Mouse (Mus musculus) midbrain, postnatal 0 days (tissue): ENCODE data around the gene Jmjd8. TPM values are rescaled to one million over a fixed set of nuclear protein-coding genes. Genes with fewer than 3 reads are reported as not detected.
A peak's percentile ranks its signal among the peaks of the same experiment; 100 is the strongest.

ENCODE experiments used
- ATAC-seq: fragments of 200-750 bp; cut with Nextera tagmentation; 2 replicates; pipeline ENCODE4 v1.8.0; 2017; ENCODE audit warnings: moderate number of reproducible peaks, mild to moderate bottlenecking, moderate TSS enrichment, moderate library complexity; ENCODE audit not compliant: low FRiP score
- DNase-seq: peaks from one replicate; pipeline ENCODE4 v3.0.0-alpha.2; 2015; ENCODE audit warnings: low spot score
- H3K27ac ChIP-seq: fragments of 300-500 bp; sonication (generic); 2 replicates; pipeline ENCODE4 v1.5.1; 2014; ENCODE audit warnings: low read depth, mild to moderate bottlenecking, low read length, mixed read lengths
- H3K27me3 ChIP-seq: fragments of 300-500 bp; sonication (generic); 2 replicates; pipeline ENCODE4 v1.6.1; 2014; ENCODE audit warnings: low read length, control low read depth, mixed read lengths; ENCODE audit not compliant: insufficient read depth
- H3K36me3 ChIP-seq: fragments of 300-500 bp; sonication (generic); 2 replicates; pipeline ENCODE4 v1.6.1; 2014; ENCODE audit warnings: low read length, control low read depth, mixed read lengths; ENCODE audit not compliant: insufficient read depth
- H3K4me1 ChIP-seq: fragments of 300-500 bp; sonication (generic); 2 replicates; pipeline ENCODE4 v1.6.1; 2014; ENCODE audit warnings: mild to moderate bottlenecking, control low read depth, antibody characterized with exemption, low read length, mixed read lengths; ENCODE audit not compliant: insufficient read depth
- H3K4me2 ChIP-seq: fragments of 300-500 bp; sonication (generic); 2 replicates; pipeline ENCODE4 v1.6.1; 2014; ENCODE audit warnings: low read depth, mild to moderate bottlenecking, low read length, mixed read lengths; ENCODE audit not compliant: poor library complexity, severe bottlenecking
- H3K4me3 ChIP-seq: fragments of 300-500 bp; sonication (generic); 2 replicates; pipeline ENCODE4 v1.5.1; 2014; ENCODE audit warnings: low read depth, mild to moderate bottlenecking, low read length, moderate library complexity
- H3K9ac ChIP-seq: fragments of 300-500 bp; sonication (generic); replicated peaks from 2 replicates; pipeline ENCODE4 v1.6.1; 2014; ENCODE audit warnings: mild to moderate bottlenecking, low read length, moderate library complexity, mixed read lengths; ENCODE audit not compliant: poor library complexity, severe bottlenecking
- H3K9me3 ChIP-seq: fragments of 300-500 bp; sonication (generic); 2 replicates; pipeline ENCODE4 v1.6.1; 2016; ENCODE audit warnings: low read length, control low read depth
- CTCF ChIP-seq: IDR thresholded peaks from 2 replicates; pipeline ENCODE4 v1.5.1; 2016; ENCODE audit warnings: antibody characterized with exemption, mild to moderate bottlenecking
- WGBS: fragments of 180-500 bp; shearing (Covaris S2); extraction: QIAGEN DNeasy Blood & Tissue Kit; methylation state at CpG from one replicate; pipeline ENCODE4 v1.1.7; 2014; 5-methylcytosine and 5-hydroxymethylcytosine counted together
- polyA plus RNA-seq: library from polyadenylated mRNA; unstranded; fragments of >200 nt; fragmentation: Nextera tagmentation; extraction: Ambion mirVana; gene quantifications from 2 replicates; pipeline ENCODE4 v1.2.1, GENCODE M21; 2015
- total RNA-seq: library from RNA; depleted of rRNA; stranded (reverse); fragments of >200 nt; gene quantifications from 2 replicates; pipeline ENCODE4 v1.2.3, GENCODE M21; 2014

Gene Jmjd8
- total and polyA plus RNA-seq, 2 experiments from 2014 or later, result 39.1 to 45.9 TPM

- Histone ChIP-seq H3K4me3 (peak overlapping the region; percentile 76), H3K4me1 (peaks cover 16% of the 10 kb centered on the region; the same call in 1 of the 2 replicates), H3K9me3 (no peaks in the 10 kb centered on the region), H3K9ac (peak overlapping the region; percentile 89), H3K27ac (peak overlapping the region; percentile 98), H3K4me2 (peak overlapping the region; percentile 85), H3K36me3 (peaks cover 16% of the 10 kb centered on the region; the same call in 1 of the 2 replicates), H3K27me3 (no peaks in the 10 kb centered on the region)
- 3% methylated on average over 14 of the region's 14 CpGs for WGBS
- no peak for TF ChIP-seq CTCF
- ATAC-seq (no peak), DNase-seq (no peak)
These were observed 45.6 kb downstream of the Jmjd8 start for GRCm38 (mm10) chr17:25874148-25874720.

GRCm38 (mm10) chr17:25874721-25875170 lies 46.1 kb downstream of the Jmjd8 start, which contains the start of gene Mettl26:
Gene Mettl26 (plus strand): TSS chr17:25875074.
- WGBS, result under 1% methylated on average over 25 of the region's 25 CpGs
- no peaks in the 10 kb centered on the region for H3K27me3 ChIP-seq
- H3K4me2 ChIP-seq, result peak within 1 kb of the TSS; percentile 85
- peaks cover 16% of the 10 kb centered on the region; the same call in 1 of the 2 replicates for H3K36me3 ChIP-seq
- peak; percentile 80 for ATAC-seq
- H3K4me3 ChIP-seq, result peak within 1 kb of the TSS; percentile 76
- peaks cover 16% of the 10 kb centered on the region; the same call in 1 of the 2 replicates for H3K4me1 ChIP-seq
- H3K9me3 ChIP-seq, result no peaks in the 10 kb centered on the region
- peak; percentile 49 for TF ChIP-seq CTCF
- peak within 1 kb of the TSS; percentile 98 for H3K27ac ChIP-seq
- DNase-seq, result peak; percentile 95
- H3K9ac ChIP-seq, result peak within 1 kb of the TSS; percentile 89

- peaks cover 16% of the 10 kb centered on the region; the same call in 1 of the 2 replicates for H3K4me1 ChIP-seq
- ATAC-seq (peak; percentile 89), DNase-seq (peak; percentile 92)
- H3K9ac ChIP-seq, result peak overlapping the region; percentile 89
- peak overlapping the region; percentile 76 for H3K4me3 ChIP-seq
- H3K9me3 ChIP-seq, result no peaks in the 10 kb centered on the region
- H3K27me3 ChIP-seq, result no peaks in the 10 kb centered on the region
- WGBS, result under 1% methylated on average over 58 of the region's 59 CpGs
- peak overlapping the region; percentile 98 for H3K27ac ChIP-seq
- H3K36me3 ChIP-seq, result peaks cover 16% of the 10 kb centered on the region; the same call in 1 of the 2 replicates
- TF ChIP-seq CTCF, result peak; percentile 39; the same call in 1 of the 2 replicates
- H3K4me2 ChIP-seq, result peak overlapping the region; percentile 85
These were observed 46.8 kb downstream of the Jmjd8 start for GRCm38 (mm10) chr17:25875171-25876136.

GRCm38 (mm10) chr17:25876347-25876915 lies 47.8 kb downstream of the Jmjd8 start:
- Histone ChIP-seq H3K27ac (peak overlapping the region; percentile 98), H3K4me1 (peaks cover 19% of the 10 kb centered on the region), H3K9ac (peak overlapping the region; percentile 89), H3K4me2 (peak overlapping the region; percentile 85), H3K36me3 (peaks cover 16% of the 10 kb centered on the region; the same call in 1 of the 2 replicates), H3K27me3 (no peaks in the 10 kb centered on the region), H3K9me3 (no peaks in the 10 kb centered on the region), H3K4me3 (peak overlapping the region; percentile 76)
- no peak for ATAC-seq
- WGBS, result 62% methylated on average over 10 of the region's 10 CpGs
- DNase-seq, result no peak
- no peak for TF ChIP-seq CTCF

GRCm38 (mm10) chr17:25877025-25877424 lies 48.4 kb downstream of the Jmjd8 start:
- Histone ChIP-seq H3K9ac (no peak overlapping the region), H3K4me1 (peaks cover 19% of the 10 kb centered on the region), H3K9me3 (no peaks in the 10 kb centered on the region), H3K27ac (no peak overlapping the region), H3K27me3 (no peaks in the 10 kb centered on the region), H3K36me3 (peaks cover 19% of the 10 kb centered on the region; the same call in 1 of the 2 replicates), H3K4me2 (0 out of 2 replicates have a peak overlapping the region, but pooled peaks have one; percentile 2), H3K4me3 (no peak overlapping the region)
- 98% methylated on average over 3 of the region's 3 CpGs for WGBS
- DNase-seq (no peak), ATAC-seq (no peak)
- TF ChIP-seq CTCF, result no peak
